Mouse (Mus musculus) ovary, postnatal 14 days (tissue): ENCODE data around the gene Grid1.

Experiments used
- DNase-seq: peaks from one replicate; pipeline ENCODE4 v3.0.0; 2022; ENCODE audit warnings: low spot score

Gene Grid1

DNA sequence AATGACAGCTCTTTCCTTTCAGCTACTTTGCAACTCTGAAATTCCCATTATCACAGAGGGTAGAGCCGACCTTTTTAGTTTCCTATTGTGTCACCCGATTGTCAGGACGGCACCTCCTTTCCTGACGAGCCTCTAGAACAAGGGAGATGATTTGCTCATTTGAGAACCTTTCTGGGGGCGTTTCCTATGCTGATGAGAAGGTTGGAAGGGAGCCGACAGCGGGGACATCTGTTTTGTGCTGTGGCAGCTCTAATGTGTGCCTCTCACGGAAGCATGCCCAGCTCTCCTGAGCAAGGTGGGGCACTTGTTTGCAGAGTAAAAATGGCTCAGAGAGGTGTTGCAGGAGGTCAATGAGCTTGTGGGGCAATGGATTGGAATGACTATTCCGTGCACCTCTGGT, 189.2 kb downstream of the Grid1 start:
- DNase-seq = no peak

DNA sequence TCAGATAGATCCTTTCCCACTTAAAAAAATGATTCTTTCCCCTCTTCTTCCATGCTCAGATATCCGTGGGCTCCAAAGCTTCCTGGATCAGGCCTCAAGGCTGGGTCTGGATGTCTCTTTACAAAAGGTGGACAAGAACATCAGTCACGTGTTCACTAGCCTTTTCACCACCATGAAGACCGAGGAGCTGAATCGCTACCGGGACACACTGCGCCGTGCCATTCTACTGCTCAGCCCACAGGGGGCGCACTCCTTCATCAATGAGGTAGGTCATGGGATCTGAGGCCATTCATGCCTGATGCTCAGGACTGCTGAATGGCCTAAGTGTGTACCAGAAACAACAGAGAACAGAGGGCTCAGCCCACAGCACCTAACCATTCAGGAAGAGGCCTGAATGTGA, 206.8 kb downstream of the Grid1 start:
- no peak for DNase-seq

DNA sequence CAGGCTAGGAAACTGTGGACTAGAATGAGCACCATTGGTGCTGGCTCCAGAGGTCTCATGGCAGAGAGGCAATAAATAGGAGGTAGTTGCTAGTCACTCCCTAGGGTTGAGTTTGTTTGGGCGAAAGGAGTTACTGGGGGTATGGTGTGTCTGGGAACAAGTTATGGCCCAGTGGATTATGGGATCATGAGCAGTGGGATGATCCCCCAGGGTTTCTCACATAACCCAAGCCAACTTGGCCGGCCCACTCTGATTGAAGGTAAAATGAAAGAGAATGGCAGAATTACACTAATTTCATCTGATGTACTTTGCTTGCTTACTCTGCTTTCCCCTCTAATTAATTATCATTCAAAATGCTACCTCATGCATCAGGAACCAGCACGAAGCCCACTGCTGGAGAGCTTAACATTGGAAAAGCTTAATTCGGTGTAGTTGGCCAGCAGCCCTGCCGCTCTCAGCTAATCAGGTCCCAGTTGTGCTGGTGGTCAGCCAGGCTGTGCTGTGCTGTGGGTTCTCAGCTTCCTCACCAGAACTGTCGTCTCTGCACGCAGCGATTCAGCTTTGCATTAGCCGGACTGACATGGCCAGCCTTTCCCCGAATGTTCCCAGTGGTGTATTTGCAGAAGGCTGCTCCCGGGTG, 207.7 kb downstream of the Grid1 start:
- no peak for DNase-seq

DNA sequence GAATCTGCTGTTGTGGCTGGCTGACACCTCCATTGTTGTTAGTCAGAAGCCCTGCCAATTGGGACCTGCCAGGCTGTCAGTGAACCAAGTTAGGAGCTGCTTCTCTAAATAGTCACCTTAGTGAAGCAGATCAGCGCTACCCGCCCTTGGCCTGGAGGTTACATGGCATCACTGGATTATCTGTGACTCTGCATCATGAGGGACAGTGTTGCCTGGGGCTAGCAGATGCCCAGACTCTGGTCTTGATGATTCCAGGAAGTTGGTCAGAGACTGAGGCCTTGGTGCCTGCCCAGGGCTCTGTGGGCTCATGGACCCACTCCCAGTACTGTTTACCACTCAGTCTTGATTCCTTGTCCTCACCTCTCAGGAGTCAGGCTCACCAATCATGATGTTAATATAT, 209.7 kb downstream of the Grid1 start:
- no peak for DNase-seq

DNA sequence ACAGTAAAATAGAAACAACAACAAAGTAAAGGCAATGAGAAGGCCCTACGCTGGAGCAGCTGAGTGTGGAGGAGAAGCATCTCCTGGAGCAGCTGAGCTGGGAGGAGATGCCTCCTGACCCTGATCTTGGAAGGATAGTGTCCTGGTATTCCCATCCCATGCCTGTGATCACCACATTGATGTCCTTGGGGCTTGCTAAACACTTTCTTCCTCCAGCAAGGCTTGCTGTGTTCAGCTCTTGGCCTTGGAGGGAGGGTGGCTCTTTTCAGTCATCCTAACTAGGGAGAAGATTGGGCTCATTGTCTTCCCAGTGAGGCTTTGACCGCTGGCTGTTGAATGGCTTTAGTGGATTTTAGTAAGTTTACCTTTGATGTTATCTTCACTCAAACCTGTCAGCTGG, 210.4 kb downstream of the Grid1 start:
- no peak for DNase-seq

DNA sequence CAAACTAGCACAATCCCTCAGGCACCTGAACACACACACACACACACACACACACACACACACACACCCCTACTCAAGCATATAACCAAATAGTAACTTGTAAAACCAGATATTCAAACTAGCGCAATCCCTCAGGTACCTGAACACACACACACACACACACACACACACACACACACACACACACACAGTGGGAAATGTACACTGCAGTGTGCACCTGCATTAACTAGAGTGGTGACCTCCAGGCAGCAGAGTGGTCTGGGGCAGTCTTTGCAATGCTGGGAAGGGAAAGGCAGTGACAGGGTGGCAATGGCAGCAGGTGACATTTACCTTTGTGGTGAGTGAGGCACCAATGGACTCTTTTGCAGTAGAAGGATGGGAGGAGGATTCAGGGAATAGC, 212.4 kb downstream of the Grid1 start:
- DNase-seq = no peak

DNA sequence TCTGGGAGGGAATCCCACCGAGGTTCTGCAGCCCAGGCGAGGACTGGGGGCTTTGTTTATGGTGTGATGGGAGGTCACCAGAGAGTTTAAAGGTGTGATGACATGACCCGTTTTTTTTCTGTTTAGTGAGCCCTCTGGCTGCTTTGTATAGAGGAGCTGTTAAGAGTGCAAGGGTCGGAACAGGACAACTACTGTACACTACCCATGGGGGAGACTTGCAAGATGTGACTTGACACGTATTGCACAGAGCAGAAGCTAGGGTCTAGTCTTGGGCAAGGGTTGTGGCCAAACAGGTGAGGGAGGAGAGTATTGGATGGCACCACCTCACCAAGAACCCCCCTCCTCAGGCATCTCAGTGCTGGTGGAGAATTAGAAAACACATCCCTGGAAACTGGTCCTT, 224.4 kb downstream of the Grid1 start:
- DNase-seq = no peak

DNA sequence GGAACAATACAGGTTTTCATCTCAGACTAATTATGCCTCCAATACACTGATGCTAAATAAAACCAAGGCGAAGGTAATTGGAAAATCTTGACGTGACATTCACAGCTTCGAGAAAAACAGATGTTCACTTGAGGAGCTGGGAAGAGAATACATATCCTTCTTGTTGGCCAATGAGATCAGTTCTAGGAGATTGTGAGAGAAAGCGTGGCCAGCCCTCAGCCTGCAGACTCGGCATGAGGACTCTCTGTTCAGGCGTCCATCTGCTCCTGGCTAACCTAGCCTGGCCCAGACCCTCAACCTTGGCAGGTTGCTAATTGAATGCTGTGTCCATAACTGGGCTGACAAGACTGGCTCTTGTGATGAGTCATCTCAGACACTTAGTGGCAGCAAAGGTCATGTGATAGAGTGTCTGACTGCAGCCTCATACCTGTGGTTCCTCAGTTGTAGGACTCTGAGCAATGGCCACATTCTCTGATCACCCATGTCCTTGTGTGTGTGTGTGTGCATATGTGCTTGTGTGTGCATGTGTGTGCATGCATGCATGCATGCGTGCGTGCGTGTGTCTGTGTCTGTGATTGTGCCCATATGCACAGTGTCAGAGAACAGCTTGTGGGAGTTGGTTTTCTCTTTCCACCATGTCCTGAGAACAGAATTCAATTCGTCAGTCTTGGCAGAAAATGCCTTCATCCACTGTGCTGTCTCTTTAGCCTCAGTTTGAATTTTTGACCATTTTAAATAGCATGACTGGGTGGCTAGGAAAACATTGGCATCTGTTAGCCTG, 225.2 kb downstream of the Grid1 start:
- DNase-seq = no peak

DNA sequence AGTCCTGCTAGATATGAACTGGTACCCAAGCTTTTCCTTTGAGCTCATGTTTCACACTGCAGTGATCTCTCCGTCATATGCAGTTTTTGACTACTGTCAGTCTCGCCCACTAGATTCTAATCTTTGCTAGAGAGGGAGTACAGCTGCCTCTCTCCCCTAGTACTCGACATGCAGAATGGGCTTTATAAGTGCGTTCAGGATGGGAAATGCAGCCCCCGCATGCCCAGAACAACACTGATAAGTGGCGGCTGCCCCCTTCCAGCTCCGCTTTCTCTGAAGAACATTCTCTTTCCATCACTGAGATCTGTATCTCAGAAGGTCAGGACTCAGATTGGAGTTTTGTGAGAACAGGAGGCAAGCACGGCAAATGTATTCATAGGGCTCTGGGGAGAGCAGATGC, 229.3 kb downstream of the Grid1 start:
- no peak for DNase-seq

DNA sequence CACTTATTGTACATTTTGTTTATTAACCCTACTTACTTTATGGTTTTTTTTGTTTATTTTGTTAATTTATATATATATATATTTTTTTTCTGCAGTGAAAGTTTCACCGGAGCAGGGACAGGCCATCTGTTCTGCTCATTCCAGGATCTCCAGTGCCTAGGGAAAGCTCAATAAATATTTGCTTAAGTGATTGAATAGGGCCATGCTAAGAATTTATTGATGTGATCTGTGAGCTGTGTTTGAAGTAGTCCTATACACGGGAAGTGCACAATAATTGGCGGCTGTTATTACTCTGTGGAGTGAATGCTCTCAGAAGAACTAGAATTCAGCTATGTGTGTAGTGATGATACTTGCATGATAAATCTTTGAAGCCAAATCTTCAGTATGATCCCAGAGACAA, 234.2 kb downstream of the Grid1 start:
- no peak for DNase-seq

DNA sequence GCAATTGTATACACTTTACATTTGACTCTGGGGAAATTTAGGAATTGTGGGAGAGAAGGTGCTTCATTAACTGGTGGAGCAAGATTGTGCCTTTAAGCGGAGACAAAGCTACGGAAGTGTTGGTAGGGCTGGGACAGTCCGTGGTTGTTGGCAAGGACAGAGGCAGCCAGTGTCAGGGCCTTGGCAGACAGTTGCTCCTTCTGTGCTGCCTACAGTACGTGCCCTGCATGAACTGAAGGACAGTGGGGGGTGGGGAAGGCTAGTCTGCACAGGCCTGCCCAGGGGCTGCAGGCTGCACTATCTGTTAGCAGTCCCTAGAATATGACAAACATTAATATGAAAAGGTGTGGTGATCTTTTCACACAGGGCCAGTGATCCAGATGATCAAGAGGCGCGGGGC, 254.7 kb downstream of the Grid1 start:
- no peak for DNase-seq

DNA sequence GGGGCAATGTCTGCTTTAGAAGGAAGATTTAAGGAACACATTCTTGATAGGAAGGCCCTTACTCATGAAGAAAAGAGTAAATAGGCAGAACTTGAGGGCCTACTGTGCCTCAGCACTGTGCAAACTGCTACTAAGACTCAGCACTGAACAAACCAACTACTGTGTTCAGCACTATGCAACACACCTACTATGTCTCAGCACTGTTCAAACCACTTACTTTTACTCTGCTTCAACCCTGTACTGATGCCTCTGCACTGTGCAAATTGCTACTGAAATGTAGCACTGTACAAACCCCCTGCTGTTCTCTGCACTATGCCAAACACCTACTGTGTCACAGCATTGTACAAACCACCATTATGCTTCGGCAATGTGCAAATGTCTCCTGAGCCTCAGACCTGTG, 260.0 kb downstream of the Grid1 start:
- DNase-seq = no peak

DNA sequence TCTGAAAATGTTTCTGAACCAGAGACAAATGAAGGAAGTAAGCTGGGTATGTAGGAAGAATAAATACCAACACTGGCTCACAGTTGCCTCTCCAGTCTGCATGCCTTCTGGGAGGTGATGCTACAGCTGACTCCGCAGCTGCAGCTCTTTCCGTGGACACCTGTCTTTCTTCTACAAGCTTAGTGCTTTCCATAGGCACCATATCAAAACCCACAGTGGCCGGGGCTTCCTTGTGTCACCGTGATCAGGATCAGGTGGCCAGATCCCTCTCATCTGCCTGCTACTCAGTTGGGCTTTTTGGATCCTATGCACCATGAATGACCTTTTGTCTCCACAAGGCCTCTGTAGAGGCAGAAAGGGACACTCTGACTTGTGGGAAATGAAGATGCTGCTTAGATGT, 272.7 kb downstream of the Grid1 start:
- DNase-seq = no peak

DNA sequence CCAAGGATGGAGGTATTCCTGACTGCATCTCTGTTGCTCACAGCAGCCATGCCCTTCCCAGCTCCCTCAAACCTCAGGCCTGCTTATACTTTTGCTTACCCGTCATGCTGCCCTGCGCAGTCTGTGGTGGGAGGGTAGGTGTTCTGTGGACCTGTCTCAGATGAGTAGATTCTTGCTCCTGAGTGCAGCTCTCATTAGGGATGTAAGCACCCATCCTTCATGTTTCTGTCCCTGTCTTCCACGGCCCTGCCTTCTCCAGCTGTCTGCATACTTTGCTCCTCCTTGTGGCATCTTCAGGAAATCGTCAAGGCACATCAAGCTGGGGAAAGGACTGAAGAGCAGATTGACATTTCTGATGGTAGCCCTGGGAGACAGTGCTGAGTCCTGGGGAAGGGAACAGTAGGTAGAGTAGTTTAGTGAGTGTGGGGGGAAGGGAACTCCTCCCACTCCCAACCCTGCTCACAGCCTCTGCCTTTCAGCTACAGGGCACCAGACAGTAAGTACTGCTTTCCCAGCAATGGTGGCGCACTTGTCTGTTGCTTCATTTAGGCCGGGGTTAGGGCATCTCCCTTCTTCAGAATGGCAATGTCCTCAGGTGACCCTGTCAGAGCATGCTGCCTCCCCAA, 273.8 kb downstream of the Grid1 start:
- DNase-seq = no peak

DNA sequence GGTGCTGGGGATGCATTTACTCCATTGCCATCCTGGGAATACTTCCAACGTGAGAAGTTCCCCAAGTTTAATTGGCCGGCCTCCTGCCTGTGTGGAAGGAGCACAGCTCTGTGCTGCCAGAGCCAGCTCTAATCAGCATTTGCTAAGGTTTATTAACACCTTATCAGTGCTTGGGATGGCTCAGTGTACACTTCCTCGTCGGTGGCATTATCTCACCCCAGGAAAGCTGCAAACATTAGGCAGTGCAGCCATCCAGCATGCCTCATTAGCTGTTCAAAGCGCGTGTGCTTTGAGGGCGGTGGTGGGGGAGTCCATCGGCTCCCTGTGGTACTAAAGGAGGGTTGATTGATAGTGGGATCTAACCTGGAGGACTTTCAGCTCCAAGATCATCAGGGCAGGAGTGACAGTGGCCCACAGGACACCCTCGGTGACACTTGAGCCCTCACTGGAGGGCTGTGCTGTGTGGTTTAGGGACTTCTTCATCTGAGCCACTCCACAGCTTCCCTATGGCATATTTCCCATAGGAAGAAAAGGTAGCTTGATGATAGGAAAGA, 275.7 kb downstream of the Grid1 start:
- no peak for DNase-seq

DNA sequence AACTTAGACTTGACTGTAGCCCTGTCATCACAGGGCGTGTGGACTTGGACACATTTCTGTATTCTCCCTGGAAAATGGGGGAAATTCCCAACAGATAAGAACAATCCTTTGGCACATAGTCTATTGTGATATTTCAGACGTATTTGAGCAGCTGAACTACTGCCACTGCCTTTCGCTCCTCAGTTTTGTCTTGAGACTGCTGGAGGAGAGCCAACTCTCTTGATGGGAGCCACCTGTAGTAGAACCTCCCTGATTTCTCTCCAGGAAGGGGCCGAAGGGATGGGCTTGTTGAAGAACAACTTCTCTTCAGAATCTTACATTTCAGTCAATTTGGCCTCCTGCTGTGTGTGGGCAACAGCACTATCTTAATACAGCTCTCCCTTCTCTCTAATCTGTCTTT, 276.2 kb downstream of the Grid1 start:
- peak; percentile 4 for DNase-seq

DNA sequence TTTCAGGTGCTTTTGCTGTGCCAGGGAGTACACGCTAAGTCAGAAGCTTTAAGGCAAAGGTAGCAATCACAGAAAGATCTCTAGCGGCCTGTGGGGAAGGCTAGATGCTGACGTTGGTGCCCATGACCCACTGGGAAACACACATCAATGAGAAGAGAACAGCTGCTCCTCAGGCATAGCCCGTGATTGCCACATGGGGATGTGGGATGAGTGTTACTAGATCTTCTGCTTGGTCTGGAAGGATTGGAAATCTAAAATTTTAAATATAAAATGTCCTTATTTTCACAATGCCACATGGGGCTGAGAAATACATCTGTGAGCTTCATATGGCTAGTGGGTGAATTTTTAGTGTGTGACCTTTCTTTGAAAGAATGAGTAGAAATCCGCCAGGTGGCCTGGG, 277.3 kb downstream of the Grid1 start:
- no peak for DNase-seq

DNA sequence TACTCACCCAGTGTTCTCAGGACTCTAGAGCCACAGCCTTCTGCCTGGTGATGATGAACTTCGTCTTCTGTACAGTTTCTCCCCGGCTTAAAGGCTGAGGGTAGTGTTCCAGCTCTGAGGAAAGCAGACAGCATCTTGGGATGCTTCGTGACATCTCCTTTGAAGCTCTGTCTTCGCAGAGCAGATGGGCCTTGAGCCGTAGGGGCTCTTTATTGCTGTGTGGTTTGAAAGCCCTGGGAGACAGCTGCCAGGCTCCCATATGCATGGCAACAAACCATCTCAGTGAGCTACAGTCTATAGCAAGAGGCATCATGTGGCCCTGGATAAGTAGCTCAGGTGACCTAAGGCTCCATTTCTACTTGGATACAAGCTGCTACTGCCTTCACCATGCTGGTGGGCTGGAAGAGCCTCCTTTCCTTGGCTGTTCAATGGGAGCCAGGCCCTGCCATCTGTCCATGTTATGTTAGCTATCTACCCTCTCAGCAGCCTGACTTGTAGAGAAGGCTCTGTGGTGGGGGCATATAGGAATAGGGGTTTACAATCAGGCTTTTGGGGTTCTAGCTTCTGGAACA, 283.8 kb downstream of the Grid1 start:
- DNase-seq = no peak

DNA sequence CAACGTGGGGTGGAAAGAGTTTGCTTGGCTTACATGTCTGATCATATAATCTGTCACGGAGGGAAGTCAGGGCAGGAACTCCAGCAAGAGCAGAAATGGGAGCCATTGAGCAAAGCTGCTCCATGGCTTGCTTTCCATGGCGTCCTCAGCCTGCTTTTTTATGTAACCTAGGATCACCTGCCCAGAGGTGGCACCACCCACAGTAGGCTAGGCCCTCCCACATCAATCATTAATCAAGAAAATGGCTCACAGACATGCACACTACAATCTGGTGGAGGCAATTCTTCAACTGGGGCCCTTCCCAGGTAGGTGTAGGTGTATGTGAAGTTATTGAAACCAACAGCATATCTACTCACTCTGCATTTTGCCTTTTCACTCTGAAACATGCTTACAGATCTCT, 287.7 kb downstream of the Grid1 start:
- DNase-seq = no peak

DNA sequence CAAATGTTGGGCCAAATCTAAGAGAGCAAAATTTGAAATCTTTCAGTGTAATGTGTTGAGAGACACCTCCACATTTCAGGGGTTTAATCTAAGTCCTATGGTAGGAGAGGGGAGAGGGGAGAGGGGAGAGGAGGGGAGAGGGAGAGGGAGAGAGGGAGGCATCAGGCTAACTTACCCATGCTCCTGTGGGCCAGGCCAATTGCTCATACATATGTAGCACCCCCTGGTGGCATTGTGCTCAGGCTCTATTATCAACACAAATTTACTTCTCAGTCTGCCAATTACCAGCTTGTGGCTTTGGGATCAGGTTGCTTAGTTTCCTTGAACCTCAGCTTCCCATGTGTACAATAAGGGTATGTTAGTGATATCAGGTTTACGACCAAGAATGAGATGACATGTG, 291.0 kb downstream of the Grid1 start:
- DNase-seq = no peak

DNA sequence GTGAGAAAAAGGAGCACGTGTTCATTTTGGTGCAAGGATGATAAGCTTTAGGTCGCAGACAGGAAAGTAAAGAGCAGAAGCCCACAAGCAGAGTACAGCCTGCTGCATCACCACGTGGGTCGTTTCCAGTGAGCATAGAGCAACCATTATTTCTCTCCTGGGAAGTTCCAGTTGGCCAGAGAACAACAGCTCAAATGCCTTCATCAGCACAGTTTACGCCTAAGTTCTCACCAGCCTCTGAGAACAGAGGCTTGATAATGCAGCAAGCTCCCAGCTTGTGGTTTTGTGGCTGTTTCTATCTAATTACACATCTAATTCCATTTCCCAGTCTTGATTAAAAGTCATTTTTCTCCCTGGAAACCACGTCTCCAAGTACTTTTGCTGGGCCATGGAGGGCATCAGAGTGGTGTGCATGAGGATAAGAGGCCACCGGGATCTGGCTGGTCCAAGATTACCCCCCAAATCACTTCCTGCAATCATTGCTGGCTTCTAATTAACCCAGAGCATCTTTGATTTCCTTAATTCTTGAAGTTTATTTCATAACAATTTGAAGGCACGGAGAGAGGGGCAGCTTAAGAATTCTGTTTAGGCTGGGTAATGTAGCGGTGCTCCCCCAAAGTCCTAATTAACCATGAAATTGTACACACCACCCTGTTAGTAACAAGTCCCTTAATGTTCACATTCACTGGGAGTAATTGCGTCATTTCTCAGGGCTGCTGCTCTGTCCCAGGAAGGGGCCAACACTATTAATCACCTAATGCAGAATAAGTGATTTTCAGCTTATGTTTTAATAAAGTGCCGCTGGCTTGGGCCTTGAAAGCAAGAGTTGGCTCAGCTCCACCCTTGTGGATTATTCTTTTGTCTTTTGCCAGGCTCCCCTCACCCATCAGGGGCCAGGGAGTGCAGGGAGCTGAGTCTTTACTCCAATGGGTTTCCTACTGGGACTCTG, 292.7 kb downstream of the Grid1 start:
- no peak for DNase-seq

DNA sequence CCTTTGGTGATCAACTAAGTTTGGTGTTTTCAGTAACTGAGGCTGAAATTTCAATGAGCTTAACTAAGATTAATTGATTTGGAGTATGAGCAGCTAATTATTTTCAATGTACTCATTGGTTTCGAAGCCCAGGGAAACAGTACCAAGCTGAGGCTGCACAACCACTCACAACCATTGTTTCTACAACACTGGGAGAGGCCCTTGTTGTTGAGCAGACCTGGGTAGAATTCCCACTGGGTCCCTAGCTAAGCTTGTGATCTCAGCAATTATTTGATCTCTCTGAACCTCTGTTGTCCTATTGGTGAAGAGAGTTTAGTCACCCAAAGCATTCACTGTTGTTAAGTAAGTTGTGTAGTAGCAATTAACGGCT, 293.4 kb downstream of the Grid1 start:
- DNase-seq = no peak
